Mouse (Mus musculus): ENCODE measurements around the gene Pigh. TPM values are rescaled to one million over a fixed set of nuclear protein-coding genes. Genes with fewer than 3 reads are reported as not detected.

Pigh gene
- polyA plus RNA-seq, 1 experiment = 8.6 TPM

DNA sequence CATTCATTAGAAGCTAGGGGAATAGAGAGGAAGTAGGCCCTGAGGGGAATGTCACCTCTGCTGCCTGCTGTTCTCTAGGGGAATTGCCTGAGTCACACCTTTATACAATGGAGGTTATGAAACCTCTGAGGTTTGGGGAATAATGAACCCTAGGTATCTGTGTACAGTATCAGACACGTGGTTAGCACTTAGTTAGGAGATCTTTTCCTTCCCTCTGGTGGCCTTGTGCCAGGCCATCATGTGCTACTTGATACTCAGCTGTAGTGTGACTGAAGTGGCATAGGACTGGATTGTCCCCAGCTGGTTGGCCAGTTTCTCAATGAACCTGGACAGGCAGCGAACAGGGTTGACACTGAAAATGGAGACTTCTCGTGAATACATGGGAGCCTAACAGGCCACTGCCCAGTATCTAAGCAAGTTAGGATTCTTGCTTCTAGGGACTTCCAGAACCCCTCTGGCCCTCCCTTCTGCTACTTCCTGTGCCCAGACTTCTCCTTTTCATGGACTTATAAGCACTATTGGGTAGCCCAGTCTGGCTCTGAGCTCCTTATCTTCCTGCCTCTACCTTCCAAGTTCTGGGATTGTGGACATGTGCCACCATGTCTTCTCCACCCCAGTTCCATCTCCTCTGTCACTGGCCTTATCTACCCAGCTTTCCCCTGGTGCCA lies 38.8 kb downstream of the Pigh start:
- H3K27ac ChIP-seq (replicated peaks; ENCODE audit: low read depth, low read length) = no peak overlapping the region
- H3K4me1 ChIP-seq (ENCODE audit: control insufficient read depth, insufficient read depth, insufficient read length, low read length) = no peaks in the 10 kb centered on the region
- H3K4me3 ChIP-seq (ENCODE audit: insufficient read depth, low read depth, low read length) = no peak overlapping the region

DNA sequence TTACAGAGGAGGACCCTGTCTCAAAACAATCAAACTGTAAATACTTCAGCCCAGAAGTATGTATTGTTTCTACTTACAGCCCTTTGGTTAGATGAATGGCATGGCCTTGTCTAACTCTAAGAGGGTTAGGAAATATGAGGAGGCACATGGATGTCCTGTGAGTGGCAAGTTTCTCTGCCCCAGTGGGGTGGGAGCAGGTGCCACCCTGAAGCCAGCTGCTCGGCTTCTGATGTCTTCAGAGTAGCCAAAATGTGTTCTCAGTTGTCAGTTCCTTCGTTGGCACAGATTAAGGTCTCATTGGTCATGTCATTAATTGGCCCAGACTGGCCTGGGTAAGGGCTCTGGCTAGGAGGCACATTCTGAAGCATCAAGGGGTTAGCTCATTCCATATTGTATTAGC lies 39.6 kb downstream of the Pigh start:
- Histone ChIP-seq H3K27ac (replicated peaks; ENCODE audit: low read depth, low read length) (no peak overlapping the region), H3K4me1 (ENCODE audit: control insufficient read depth, insufficient read depth, insufficient read length, low read length) (no peaks in the 10 kb centered on the region), H3K4me3 (ENCODE audit: insufficient read depth, low read depth, low read length) (no peak overlapping the region)

DNA sequence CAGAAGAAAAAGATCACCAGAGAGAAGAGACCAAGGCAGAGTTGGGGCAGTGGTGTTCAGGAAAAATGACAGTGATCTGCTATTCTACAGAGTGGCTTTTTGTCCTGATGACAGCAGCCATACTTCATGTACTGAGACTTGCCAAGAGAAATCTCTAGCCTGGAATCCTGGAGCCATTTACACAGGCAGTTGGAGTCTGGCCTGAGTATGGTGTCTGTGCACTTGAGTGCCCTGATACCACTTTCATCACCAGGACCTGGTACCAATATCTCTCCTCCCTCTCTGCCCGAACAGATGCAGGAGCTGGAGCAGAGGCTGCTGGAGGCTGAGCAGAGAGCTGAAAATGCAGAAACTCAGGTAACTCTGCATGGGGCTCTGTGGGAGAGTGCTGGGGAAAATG lies 40.6 kb downstream of the Pigh start:
- no peak overlapping the region for H3K4me3 ChIP-seq (ENCODE audit: insufficient read depth, low read depth, low read length)
- no peaks in the 10 kb centered on the region for H3K4me1 ChIP-seq (ENCODE audit: control insufficient read depth, insufficient read depth, insufficient read length, low read length)

DNA sequence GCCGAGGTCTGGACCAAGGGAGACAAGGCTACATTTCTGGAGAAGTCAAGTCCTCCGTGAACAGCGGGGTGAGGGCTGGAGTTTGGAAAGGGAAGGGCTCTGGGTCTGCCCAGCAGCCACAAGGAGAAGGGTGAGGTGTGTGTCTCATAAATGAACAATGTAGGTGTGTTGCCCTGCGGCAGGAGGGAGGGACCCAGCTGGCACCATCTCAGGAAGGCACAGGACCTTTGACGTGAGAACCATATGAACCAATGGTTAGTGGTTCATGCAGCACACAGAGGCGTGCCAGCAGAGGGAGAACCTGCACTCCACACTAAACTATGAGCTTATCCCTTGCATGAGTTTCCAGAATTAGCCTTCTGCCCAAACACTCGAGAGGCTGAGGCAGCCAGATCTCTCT lies 42.2 kb downstream of the Pigh start:
- Histone ChIP-seq H3K4me1 (ENCODE audit: control insufficient read depth, insufficient read depth, insufficient read length, low read length) (no peaks in the 10 kb centered on the region), H3K27ac (replicated peaks; ENCODE audit: low read depth, low read length) (no peak overlapping the region), H3K4me3 (ENCODE audit: insufficient read depth, low read depth, low read length) (no peak overlapping the region)

More for the DNA sequence above, 40.6 kb downstream of the Pigh start:
- H3K27ac ChIP-seq (replicated peaks; ENCODE audit: low read depth, low read length) = no peak overlapping the region

DNA sequence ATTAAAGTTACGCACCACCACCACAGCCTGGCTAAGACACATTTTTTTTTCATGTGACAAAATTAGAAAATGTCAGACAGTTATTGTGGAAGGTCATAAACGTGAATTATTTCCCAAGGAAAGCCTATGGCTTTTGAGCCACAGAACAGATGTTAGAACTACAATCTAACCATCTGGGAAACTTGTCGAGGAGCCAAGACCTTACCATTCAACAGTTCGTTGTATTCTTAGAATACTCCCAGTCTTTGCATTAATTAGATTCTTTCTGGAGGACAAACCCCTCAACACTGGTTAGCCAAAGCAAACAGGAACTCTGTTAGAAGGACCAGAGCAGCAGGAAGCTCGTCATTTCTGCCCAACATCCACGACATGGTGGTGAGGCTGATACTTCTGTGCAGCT lies 43.3 kb downstream of the Pigh start:
- Histone ChIP-seq H3K4me1 (ENCODE audit: control insufficient read depth, insufficient read depth, insufficient read length, low read length) (no peaks in the 10 kb centered on the region), H3K27ac (replicated peaks; ENCODE audit: low read depth, low read length) (no peak overlapping the region), H3K4me3 (ENCODE audit: insufficient read depth, low read depth, low read length) (no peak overlapping the region)

DNA sequence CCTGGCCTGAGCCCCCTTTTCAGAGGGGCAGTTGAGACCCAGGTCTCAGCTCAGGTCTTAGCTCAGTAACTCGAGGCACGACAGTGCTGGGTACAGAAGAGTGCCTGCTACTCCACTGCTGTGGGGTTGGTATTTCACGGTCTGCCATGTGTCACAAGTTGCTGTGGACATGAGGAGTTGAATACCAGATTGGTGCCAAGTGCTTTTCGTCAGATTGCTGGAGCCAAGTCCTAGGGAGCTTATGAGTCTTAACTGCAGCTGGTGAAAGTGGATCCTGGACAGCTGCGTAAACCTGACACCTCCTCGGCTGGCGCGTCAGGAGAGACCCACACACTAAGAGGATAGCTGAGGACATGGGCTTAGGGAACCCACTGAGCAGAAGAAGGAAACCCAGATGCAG lies 44.8 kb downstream of the Pigh start:
- Histone ChIP-seq H3K4me3 (ENCODE audit: insufficient read depth, low read depth, low read length) (no peak overlapping the region), H3K27ac (replicated peaks; ENCODE audit: low read depth, low read length) (no peak overlapping the region), H3K4me1 (ENCODE audit: control insufficient read depth, insufficient read depth, insufficient read length, low read length) (no peaks in the 10 kb centered on the region)

DNA sequence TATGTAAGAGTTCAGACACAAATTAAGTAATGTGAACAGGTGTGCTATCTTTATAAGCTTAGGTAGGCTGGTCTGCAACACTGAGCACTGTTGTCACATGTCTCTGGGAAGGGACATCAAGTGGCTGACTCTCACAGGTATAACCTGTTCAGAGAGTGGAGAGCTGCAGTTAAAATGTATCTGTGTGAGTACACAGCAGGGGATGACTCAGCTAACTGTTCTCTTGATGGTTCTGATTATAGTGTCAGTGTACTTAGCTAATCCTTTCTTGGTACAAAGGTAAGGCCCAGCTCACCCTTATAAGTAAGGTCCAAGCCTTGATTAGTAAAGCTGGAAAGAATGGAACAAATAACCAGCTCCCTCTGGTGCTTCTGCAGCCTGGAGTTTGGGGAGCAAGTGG lies 48.0 kb downstream of the Pigh start:
- Histone ChIP-seq H3K27ac (replicated peaks; ENCODE audit: low read depth, low read length) (no peak overlapping the region), H3K4me3 (ENCODE audit: insufficient read depth, low read depth, low read length) (no peak overlapping the region), H3K4me1 (ENCODE audit: control insufficient read depth, insufficient read depth, insufficient read length, low read length) (no peaks in the 10 kb centered on the region)

DNA sequence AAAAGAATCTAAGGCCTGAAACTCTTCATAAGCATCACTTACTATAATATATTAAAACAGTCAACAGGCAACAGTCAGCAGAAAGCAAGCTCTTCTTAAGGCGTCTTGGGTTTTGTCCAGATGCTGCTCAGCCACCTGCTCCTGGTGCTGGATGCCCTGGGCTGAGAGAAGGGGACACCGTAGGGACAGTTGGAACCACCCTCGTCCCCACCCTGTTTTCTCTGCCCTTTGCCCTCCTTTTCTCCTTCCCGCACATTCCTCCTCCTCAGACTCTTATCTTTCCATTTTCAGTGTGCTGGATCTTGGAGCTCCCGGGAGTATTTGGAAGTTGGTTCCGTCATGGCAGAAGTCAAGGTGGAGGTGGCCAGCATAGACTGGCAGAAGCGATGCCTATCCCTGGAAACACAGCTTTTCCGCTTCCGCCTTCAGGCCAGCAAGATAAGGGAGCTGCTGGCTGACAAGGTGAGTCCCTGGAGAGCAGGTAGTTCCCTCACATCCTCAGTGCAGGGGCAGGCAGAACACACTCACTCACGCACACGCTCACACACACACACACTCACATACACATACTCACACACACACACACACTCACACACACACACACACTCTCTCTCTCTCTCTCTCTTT lies 49.1 kb downstream of the Pigh start:
- Histone ChIP-seq H3K4me1 (ENCODE audit: control insufficient read depth, insufficient read depth, insufficient read length, low read length) (no peaks in the 10 kb centered on the region), H3K27ac (replicated peaks; ENCODE audit: low read depth, low read length) (no peak overlapping the region)

DNA sequence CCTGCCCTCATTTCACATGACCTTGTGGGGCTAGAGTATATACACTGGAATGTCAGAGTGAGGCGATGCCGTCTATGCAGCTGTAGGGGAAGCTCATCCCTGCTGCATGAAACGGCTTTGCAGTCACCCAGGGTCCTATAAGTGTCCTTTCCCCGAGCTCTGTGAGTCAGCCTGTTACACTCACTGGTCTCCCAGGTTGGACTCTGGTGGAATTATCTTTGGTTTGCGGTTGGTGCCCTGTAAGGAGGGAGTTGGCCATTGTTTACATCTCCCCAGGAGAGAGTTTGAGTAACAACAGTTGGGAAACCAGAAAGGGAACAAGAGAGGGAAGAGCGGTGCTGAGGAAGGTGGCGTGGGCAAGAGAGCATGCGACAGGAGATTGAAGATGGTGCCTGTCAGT lies 49.7 kb downstream of the Pigh start:
- H3K4me1 ChIP-seq (ENCODE audit: control insufficient read depth, insufficient read depth, insufficient read length, low read length) = no peaks in the 10 kb centered on the region
- H3K4me3 ChIP-seq (ENCODE audit: insufficient read depth, low read depth, low read length) = no peak overlapping the region
- no peak overlapping the region for H3K27ac ChIP-seq (replicated peaks; ENCODE audit: low read depth, low read length)

More for the DNA sequence above, 49.1 kb downstream of the Pigh start:
- no peak overlapping the region for H3K4me3 ChIP-seq (ENCODE audit: insufficient read depth, low read depth, low read length)

DNA sequence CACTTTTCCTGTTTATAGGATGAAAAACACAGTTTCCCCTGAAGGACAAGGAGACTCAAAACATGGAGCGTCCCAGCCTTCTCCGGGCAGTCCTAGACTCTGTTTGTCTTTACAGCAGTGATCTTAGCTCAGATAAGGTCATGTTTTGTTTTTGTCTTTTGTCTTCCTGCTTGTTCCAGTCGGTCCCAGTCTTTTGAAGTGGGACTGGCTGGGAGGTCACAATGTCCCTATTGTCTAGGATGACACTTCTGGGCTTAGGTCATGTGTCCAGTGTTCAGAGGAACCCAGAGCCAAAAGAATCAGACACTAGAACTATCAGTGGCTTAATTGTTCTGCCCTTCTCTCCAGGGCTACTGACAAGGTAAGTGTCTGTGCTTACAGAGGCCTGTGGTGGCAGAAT lies 54.1 kb downstream of the Pigh start:
- Histone ChIP-seq H3K27ac (replicated peaks; ENCODE audit: low read depth, low read length) (no peak overlapping the region), H3K4me1 (ENCODE audit: control insufficient read depth, insufficient read depth, insufficient read length, low read length) (no peaks in the 10 kb centered on the region), H3K4me3 (ENCODE audit: insufficient read depth, low read depth, low read length) (no peak overlapping the region)

DNA sequence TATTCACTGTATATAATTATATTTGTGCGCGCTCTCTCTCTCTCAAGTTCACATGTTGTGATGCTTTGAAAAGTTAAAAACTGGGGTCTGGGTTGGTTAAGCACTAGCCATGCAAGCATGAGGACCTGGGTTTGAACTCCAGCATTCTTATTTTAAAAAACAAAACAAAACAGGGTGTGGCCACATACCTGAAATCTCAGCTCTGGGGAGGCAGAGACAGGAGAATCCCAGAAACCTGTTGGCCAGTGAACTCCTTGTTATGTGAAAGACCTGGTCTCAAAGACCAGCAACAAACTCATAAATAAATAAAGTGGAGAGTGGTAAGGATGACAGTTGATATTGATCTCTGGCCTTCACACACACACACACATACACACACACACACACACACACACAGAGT lies 55.1 kb downstream of the Pigh start:
- Histone ChIP-seq H3K27ac (replicated peaks; ENCODE audit: low read depth, low read length) (no peak overlapping the region), H3K4me1 (ENCODE audit: control insufficient read depth, insufficient read depth, insufficient read length, low read length) (no peaks in the 10 kb centered on the region)

More for the DNA sequence above, 55.1 kb downstream of the Pigh start:
- H3K4me3 ChIP-seq (ENCODE audit: insufficient read depth, low read depth, low read length) = no peak overlapping the region

Other genes with a start within 250 kb of the Pigh start
- 104 and 110 TPM in 2 replicates for gene Atp6v1d, start 228.0 kb downstream of the Pigh start, polyA plus RNA-seq (2012; ENCODE audit: insufficient read depth, insufficient read length, missing spikeins)
- gene Eif2s1, start 227.8 kb downstream of the Pigh start, polyA plus RNA-seq (2012; ENCODE audit: insufficient read depth, insufficient read length, missing spikeins) = 55.4 and 61.8 TPM in 2 replicates
- gene Plek2, start 182.7 kb downstream of the Pigh start, polyA plus RNA-seq (2012; ENCODE audit: insufficient read depth, insufficient read length, missing spikeins) = not detected in 2 replicates
- 1.0 and 3.5 TPM in 2 replicates for gene Tmem229b, start 82.0 kb downstream of the Pigh start, polyA plus RNA-seq (2012; ENCODE audit: insufficient read depth, insufficient read length, missing spikeins)
- not detected in 2 replicates for gene Plekhh1, start 60.5 kb downstream of the Pigh start, polyA plus RNA-seq (2012; ENCODE audit: insufficient read depth, insufficient read length, missing spikeins)
- gene Arg2, start 41.1 kb upstream of the Pigh start, polyA plus RNA-seq (2012; ENCODE audit: insufficient read depth, insufficient read length, missing spikeins) = not detected in 2 replicates
- 88.7 and 124 TPM in 2 replicates for gene Vti1b, start 83.0 kb upstream of the Pigh start, polyA plus RNA-seq (2012; ENCODE audit: insufficient read depth, insufficient read length, missing spikeins)
- gene Rdh11, start 102.6 kb upstream of the Pigh start, polyA plus RNA-seq (2012; ENCODE audit: insufficient read depth, insufficient read length, missing spikeins) = 7.7 and 9.4 TPM in 2 replicates
- gene Rdh12, start 119.3 kb upstream of the Pigh start, polyA plus RNA-seq (2012; ENCODE audit: insufficient read depth, insufficient read length, missing spikeins) = not detected in 2 replicates
- 8.6 and 11.1 TPM in 2 replicates for gene Zfyve26, start 206.7 kb upstream of the Pigh start, polyA plus RNA-seq (2012; ENCODE audit: insufficient read depth, insufficient read length, missing spikeins)
- 0.63 and 0.75 TPM in 2 replicates for gene Rad51b, start 207.6 kb upstream of the Pigh start, polyA plus RNA-seq (2012; ENCODE audit: insufficient read depth, insufficient read length, missing spikeins)

Data from brown adipose tissue, adult 24 weeks (tissue).